Mouse (Mus musculus) mesoderm, embryonic 11.5 days (tissue): ENCODE results near the gene Stoml3.
A peak's percentile ranks its signal among the peaks of the same experiment; 100 is the strongest.

Source experiments
- DNase-seq: peaks from one replicate; pipeline ENCODE4 v3.0.0-alpha.2; 2012; ENCODE audit warnings: low read depth, low spot score

Gene Stoml3

GRCm38 (mm10) chr3:53488353-53488752, at the start of gene Stoml3:
TSS of gene Stoml3 (plus strand) at chr3:53488653.
- DNase-seq = no peak

- peak; percentile 9 for DNase-seq
Observed at GRCm38 (mm10) chr3:53445540-53445939, 42.9 kb upstream of the Stoml3 start.

- no peak for DNase-seq
Observed at GRCm38 (mm10) chr3:53446801-53447200, 41.7 kb upstream of the Stoml3 start.

GRCm38 (mm10) chr3:53448208-53448607, 40.2 kb upstream of the Stoml3 start:
- DNase-seq = peak; percentile 88

DNA sequence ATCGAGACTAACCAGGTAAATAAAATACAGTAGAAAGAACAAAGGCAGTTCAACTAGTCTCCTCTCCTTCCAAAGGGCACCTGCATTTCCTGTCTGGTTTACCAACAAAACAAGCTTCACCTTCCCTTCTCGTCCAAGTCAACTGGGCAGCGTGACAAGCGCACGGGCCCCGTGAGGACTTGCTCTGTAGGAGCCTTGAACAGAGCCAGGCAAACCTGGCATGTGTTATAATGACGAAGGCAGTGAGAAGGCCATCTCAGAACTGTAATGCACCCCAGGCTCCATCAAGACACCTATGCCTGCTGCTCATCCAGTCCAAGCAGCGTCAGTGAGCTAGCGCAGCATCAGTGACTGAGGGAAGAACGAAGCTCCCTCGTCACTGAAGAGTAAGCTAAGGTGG, 37.8 kb upstream of the Stoml3 start:
- no peak for DNase-seq

- no peak for DNase-seq
Observed at GRCm38 (mm10) chr3:53452351-53452750, 36.1 kb upstream of the Stoml3 start.

DNA sequence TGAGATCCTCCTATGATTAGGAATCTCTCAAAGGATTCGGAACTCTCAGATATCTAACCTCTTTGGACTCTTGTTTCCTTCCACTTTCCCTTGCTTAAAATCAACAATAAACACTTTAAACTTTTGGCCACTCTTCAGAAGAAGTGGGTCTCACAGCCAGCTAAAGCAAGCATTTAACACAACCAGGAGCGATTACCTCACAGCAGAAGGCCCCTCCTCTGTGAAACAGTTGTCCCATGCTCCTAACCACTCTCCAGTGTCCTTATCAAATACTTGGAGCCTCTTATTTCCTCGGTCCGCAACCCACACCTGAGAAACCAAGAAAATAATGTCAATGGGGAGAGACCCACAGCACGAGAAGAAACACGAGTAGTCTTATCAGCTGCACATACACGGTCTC, 35.1 kb upstream of the Stoml3 start:
- DNase-seq = no peak

GRCm38 (mm10) chr3:53454005-53454404, 34.4 kb upstream of the Stoml3 start:
- DNase-seq = no peak

- no peak for DNase-seq
Observed at GRCm38 (mm10) chr3:53454561-53454960, 33.9 kb upstream of the Stoml3 start.

GRCm38 (mm10) chr3:53454984-53455383, 33.5 kb upstream of the Stoml3 start:
- no peak for DNase-seq

DNA sequence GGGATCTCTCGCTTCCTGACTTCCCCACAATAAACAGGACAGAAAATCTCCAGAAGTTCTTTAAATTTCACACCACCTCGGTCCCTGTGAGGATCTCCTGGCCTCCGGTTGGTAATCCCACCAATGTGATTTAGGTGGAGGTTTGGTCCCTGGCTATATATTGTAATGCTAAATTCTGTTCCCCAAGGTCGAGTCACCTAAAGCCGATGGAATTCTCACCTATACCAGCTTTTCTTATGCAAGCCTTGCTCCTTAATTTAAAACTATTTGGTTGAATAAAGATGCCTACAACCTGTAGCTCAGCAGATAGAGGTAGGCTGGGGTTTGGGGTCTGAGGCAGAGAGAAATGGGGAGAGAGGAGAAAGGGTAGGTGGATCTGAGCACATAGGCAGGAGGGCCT, 30.7 kb upstream of the Stoml3 start:
- no peak for DNase-seq

- DNase-seq = no peak
Observed at GRCm38 (mm10) chr3:53460106-53460505, 28.3 kb upstream of the Stoml3 start.

- DNase-seq = no peak
Observed at GRCm38 (mm10) chr3:53462701-53463045, 25.8 kb upstream of the Stoml3 start.

DNA sequence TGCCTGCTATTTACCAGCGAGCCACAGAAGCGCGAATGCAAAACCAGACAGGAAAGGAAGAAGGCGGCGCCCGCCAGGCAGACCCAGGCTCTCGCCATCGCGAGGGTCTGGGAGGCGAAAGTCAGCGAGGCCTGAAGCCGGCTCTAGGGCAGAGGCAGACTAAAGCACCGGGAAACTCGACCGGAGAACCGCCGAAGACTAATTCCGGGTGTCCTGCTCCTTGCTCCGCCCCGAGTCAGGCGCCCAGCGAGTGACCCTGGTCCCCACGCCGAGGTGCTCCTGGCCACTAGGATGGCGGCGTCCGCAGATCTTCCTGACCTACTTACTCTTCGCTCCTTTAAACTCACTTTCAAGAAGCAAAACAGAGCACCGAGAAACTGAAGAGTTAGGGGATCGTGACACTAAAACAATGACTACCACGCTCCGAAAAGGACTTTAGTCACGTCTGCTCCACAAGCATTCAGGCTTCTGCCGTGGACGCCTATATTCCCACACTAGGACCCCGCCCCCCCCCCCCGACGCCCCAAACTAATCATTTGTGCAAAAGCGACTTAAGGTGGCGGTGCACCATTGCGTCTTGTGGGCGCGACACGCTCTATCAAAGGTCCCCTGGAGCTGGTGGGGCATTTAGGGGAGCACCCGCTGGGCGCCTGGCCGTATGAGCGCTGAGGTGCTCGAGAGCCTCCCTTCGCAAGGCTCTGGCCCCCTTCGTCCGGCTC, 25.2 kb upstream of the Stoml3 start, which contains the start of the genes Nhlrc3 and Proser1:
TSS of gene Nhlrc3 (minus strand) at position 287 of the 719 bp plus-strand sequence.
TSS of gene Proser1 (plus strand) at position 621 of the 719 bp plus-strand sequence.
- peak; percentile 93 for DNase-seq

DNA sequence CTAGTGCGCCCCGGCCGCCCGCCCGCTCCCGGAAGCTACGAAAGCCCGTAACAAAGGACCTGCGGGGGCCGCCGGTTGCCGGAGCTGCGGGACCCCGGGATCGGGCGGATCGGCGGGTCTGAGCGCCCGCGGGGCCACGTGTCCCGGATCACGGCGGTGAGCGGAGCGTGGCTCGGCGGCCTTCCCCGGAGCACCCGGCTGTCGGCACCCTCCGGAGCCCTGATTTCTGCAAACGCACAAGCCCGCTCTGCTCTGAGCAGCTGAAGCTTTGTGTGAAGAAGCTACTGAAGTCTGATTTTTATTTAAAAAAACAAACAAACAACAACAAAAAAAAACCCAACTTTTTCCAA, 24.7 kb upstream of the Stoml3 start:
- no peak for DNase-seq

DNA sequence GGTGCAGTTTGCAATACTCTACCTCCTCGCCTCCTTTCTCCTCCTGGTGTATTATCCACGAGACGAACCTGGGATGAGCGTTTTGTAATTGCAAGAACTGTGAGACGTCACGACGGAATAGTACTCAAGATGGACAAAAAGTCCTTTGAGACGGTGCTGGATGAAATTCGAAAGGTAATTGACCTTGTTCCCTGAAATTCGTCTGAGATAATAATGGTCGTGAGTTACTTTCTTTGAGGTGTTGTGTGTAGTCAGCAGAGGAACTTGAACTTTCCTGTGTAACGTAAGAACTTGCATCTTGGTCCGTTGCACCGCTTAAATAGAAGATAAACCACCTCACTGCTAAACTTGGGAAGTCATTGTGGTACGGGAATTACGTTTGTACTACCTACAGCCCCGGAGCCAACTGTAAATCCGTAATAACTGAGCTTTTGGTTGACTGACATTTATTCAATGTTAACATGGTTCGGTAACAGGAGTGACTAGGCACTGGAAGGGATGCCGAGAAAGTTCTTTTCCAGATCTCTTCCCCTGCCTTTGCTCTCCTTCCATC, 24.2 kb upstream of the Stoml3 start:
- DNase-seq = peak; percentile 34

DNA sequence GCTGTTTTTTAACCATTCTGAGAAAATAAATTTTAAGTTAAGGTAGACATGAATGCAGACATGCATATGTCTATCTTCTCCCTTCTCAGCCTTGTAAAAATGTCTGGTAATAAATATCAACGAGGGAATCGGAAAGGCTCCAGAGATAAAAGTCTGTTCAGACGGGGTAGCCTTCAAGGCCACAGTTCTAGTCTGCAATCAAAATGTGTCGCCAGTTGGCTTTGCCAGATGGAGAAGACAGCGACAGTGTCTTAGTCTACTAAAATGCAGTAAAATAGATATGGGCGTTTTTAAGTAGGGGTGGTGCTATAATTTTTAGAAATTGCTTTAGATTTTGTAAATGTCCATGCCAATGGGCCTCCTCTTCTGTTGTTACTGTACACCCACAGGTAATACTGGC, 23.1 kb upstream of the Stoml3 start:
- no peak for DNase-seq

DNA sequence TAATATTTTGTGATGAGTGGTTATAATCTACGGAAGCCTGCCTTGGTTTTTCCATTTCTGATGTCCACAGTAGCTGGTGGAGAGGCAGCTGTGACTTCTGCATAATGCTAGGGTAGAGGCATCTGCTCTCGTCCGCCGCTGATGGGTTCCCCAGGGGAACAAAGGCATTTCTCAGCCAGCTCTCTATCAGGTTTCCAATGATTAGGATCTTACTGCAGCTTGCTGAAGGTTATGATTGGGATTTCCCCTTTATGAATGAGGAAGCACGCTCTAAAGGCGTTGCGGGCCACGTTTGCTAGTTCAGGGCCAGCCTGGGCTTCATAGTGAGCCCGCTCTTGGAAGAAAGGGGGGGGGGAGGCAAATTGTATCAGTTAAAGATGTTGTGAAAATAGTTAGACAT, 22.0 kb upstream of the Stoml3 start:
- DNase-seq = peak; percentile 40

- DNase-seq = no peak
Observed at GRCm38 (mm10) chr3:53467356-53467755, 21.1 kb upstream of the Stoml3 start.

GRCm38 (mm10) chr3:53469650-53470049, 18.8 kb upstream of the Stoml3 start:
- DNase-seq = no peak

- DNase-seq = no peak
Observed at GRCm38 (mm10) chr3:53472061-53472460, 16.4 kb upstream of the Stoml3 start.

DNA sequence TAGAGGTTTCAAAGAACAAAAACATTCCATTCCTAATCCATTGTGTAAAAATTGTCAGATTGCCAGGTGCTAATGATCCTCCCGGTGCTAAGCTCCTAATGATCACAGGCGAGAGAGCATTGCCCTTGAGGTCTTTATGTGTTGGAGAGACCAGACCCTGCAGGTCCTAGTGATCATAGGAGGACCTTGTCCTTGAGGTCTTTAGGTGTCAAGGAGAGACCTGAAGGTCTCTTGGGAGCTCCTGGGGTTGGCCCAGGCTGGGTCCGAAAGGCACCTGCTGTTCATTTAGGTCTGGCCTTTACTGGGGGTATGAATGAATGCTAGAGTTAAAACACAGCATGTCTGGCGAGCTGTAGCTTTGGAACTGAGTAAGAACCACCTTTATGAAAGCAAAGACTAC, 14.3 kb upstream of the Stoml3 start:
- no peak for DNase-seq

GRCm38 (mm10) chr3:53475889-53476288, 12.6 kb upstream of the Stoml3 start:
- DNase-seq = peak; percentile 20

GRCm38 (mm10) chr3:53477468-53477867, 11.0 kb upstream of the Stoml3 start:
- no peak for DNase-seq
